27 mouse cellular contexts compared by ENCODE assay signal in genomic region chr17:49431176-49431575, GRCm38 (mm10). TPM values are rescaled to one million over a fixed set of nuclear protein-coding genes. Genes with fewer than 3 reads are reported as not detected.
DNase-seq lines count a peak whose midpoint lies in the region; ATAC-seq lines count a peak whose summit lies in the region.
"Had no signal": no experiment of that assay in that cellular context is flagged by ENCODE, and none has a peak within 500 bp of the region (broad histone marks: within the 10 kb centered on the region; RNA-seq: fewer than 3 reads in every experiment).

No protein-coding gene starts in this region.

- H3K27me3 ChIP-seq in liver, embryonic 13.5 days = no peaks in the 10 kb centered on the region
- no peaks in the 10 kb centered on the region for H3K27me3 ChIP-seq in liver, embryonic 15.5 days
- H3K27me3 ChIP-seq: embryonic facial prominence, embryonic 12.5 days; heart, embryonic 12.5 days; limb, embryonic 13.5 days; neural tube, embryonic 15.5 days had no signal

- peak overlapping the region; percentile 99 for H3K9ac ChIP-seq in liver, embryonic 13.5 days
- no peak overlapping the region for H3K9ac ChIP-seq in liver, embryonic 15.5 days
- H3K9ac ChIP-seq: embryonic facial prominence, embryonic 12.5 days; heart, embryonic 12.5 days; hindbrain, embryonic 14.5 days; neural tube, embryonic 15.5 days had no signal

- H3K4me2 ChIP-seq in liver, embryonic 13.5 days = peak overlapping the region; percentile 85
- H3K4me2 ChIP-seq in liver, embryonic 15.5 days = peak overlapping the region; percentile 74
- H3K4me2 ChIP-seq: embryonic facial prominence, embryonic 12.5 days; hindbrain, embryonic 14.5 days; neural tube, embryonic 15.5 days had no signal

- peak overlapping the region; percentile 95 for H3K27ac ChIP-seq in liver, embryonic 13.5 days
- peak overlapping the region; percentile 84 for H3K27ac ChIP-seq in liver, embryonic 15.5 days (replicated peaks)
- H3K27ac ChIP-seq: embryonic facial prominence, embryonic 12.5 days; hindbrain, embryonic 14.5 days; limb, embryonic 13.5 days; neural tube, embryonic 15.5 days had no signal

- WGBS in liver, embryonic 13.5 days (ENCODE audit: insufficient replicate concordance) = 81% methylated on average over 6 of the region's 6 CpGs
- 79% methylated on average over 6 of the region's 6 CpGs for WGBS in liver, embryonic 15.5 days (ENCODE audit: insufficient replicate concordance)

- peak; percentile 86 for DNase-seq in heart, adult 11 months
- DNase-seq in heart, adult 18-20 months = no peak
- peak; percentile 6 to 13 for DNase-seq in spleen, postnatal 10 days (ENCODE audit: low spot score in 2 of 2)
- no peak for DNase-seq in spleen, adult 12 weeks (ENCODE audit: low spot score)
- no peak for DNase-seq in liver, embryonic 13.5 days
- DNase-seq in lung, postnatal 14 days = no peak
- DNase-seq: adrenal gland, adult 2 months; adrenal gland, postnatal 36 days; B cell, adult 2 months; cerebellum, adult 2 months; embryo, embryonic 11 days; heart, postnatal 4 days; kidney, postnatal 4 days; lung, adult 2 months; lung, postnatal 10 days; midbrain, embryonic 14.5 days; retina, postnatal 1 day; right cerebral cortex, postnatal 14 days had no signal

- H3K36me3 ChIP-seq in liver, embryonic 13.5 days = peaks cover 37% of the 10 kb centered on the region
- H3K36me3 ChIP-seq in liver, embryonic 15.5 days (replicated peaks) = peaks cover 48% of the 10 kb centered on the region

- H3K9me3 ChIP-seq in liver, embryonic 13.5 days (replicated peaks) = no peaks in the 10 kb centered on the region
- no peaks in the 10 kb centered on the region for H3K9me3 ChIP-seq in liver, embryonic 15.5 days (replicated peaks)
- H3K9me3 ChIP-seq: embryonic facial prominence, embryonic 12.5 days; limb, embryonic 13.5 days; neural tube, embryonic 15.5 days had no signal

- peaks cover 80% of the 10 kb centered on the region for H3K4me1 ChIP-seq in liver, embryonic 13.5 days (replicated peaks)
- peaks cover 77% of the 10 kb centered on the region for H3K4me1 ChIP-seq in liver, embryonic 15.5 days (replicated peaks)

- no peak for ATAC-seq in liver, embryonic 13.5 days (ENCODE audit: low read depth)
- no peak for ATAC-seq in liver, embryonic 15.5 days (ENCODE audit: insufficient read depth)
- ATAC-seq: activated CD4-positive, CD25-positive, alpha-beta regulatory T cell, adult 4 months; forebrain, embryonic 14.5 days; intestine, postnatal 0 days had no signal

- 0 out of 2 replicates have a peak overlapping the region, but pooled peaks have one; percentile 94 for H3K4me3 ChIP-seq in liver, embryonic 13.5 days (replicated peaks)
- H3K4me3 ChIP-seq in liver, embryonic 15.5 days (replicated peaks) = no peak overlapping the region
- H3K4me3 ChIP-seq: embryonic facial prominence, embryonic 12.5 days; heart, embryonic 12.5 days; limb, embryonic 13.5 days; neural tube, embryonic 15.5 days had no signal

RNA-seq across cellular contexts. Expression of gene Mocs1, which starts 3.0 kb away (rescaled TPM):
- 10 to 100 TPM; 19.9 to 24.0 TPM for total RNA-seq in heart, adult 18-20 months (2021)
- 6.1 and 8.5 TPM in 2 replicates for polyA plus RNA-seq in liver, embryonic 13.5 days (2015; fragmentation: Nextera tagmentation; extraction: Ambion mirVana)
- 10.4 and 10.5 TPM in 2 replicates for polyA plus RNA-seq in liver, embryonic 15.5 days (2015; fragmentation: Nextera tagmentation; extraction: Ambion mirVana)

Comparison
In these comparisons a context has a peak if more than half of its experiments do, and no peak if none do; other contexts are left out.
1. DNase-seq: peak in heart, adult 11 months (single experiment) and spleen, postnatal 10 days (2 of 2); none in heart, adult 18-20 months (0 of 2), spleen, adult 12 weeks (single experiment), liver, embryonic 13.5 days (single experiment) and lung, postnatal 14 days (single experiment).